Mouse (Mus musculus): ENCODE measurements around the gene Gosr2.

DNA sequence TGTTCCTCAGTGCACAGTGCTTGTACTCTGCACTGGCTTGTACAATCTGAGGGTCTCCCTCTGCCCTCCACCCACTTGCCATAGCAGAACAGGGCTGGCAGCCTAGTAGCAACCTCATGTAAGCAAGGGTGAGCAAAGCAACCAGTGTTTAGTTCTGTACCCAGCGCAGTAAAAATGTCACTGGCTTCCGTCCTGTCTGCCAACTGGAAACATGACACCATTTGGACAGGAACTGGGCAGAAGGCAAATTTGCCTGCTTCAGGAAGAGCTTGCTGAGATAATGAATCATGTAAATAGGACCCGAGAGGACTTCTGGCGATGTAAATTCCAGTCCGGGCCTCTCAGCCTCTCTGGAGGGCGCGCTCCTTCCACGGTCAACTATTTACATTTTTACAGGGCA, 52.0 kb downstream of the Gosr2 start:
- TF ChIP-seq POLR2A (IDR thresholded peaks at IDR 0.05; ENCODE audit: borderline replicate concordance, insufficient read depth, low read length): no peak
- TF ChIP-seq CTCF (IDR thresholded peaks at IDR 0.05; ENCODE audit: borderline replicate concordance, insufficient read depth, low read depth, low read length): no peak

All from cerebellum, adult 2 months (tissue).